In genomic region chr15:97914331-97914747, GRCm38 (mm10) we compare ENCODE assay signal across 8 mouse cellular contexts. TPM values are rescaled to one million over a fixed set of nuclear protein-coding genes. Genes with fewer than 3 reads are reported as not detected.
DNase-seq lines count a peak whose midpoint lies in the region; ATAC-seq lines count a peak whose summit lies in the region.

No protein-coding gene starts in this region.

- no peaks in the 10 kb centered on the region for H3K9me3 ChIP-seq in hindbrain, embryonic 12.5 days (replicated peaks)
- H3K9me3 ChIP-seq in hindbrain, embryonic 13.5 days = no peaks in the 10 kb centered on the region
- H3K9me3 ChIP-seq in heart, embryonic 16.5 days (replicated peaks; ENCODE audit: control insufficient read depth, low read length) = no peaks in the 10 kb centered on the region

- H3K4me2 ChIP-seq in hindbrain, embryonic 12.5 days (replicated peaks) = peak overlapping the region; percentile 29
- H3K4me2 ChIP-seq in hindbrain, embryonic 13.5 days = no peak overlapping the region
- H3K4me2 ChIP-seq in heart, embryonic 16.5 days (ENCODE audit: low read depth, low read length) = peak overlapping the region; percentile 57

- H3K4me3 ChIP-seq in hindbrain, embryonic 12.5 days = no peak overlapping the region
- no peak overlapping the region for H3K4me3 ChIP-seq in hindbrain, embryonic 13.5 days
- H3K4me3 ChIP-seq in heart, embryonic 16.5 days (ENCODE audit: low read length) = peak overlapping the region; percentile 20

- no peak overlapping the region for H3K9ac ChIP-seq in hindbrain, embryonic 12.5 days
- no peak overlapping the region for H3K9ac ChIP-seq in hindbrain, embryonic 13.5 days
- peak overlapping the region; percentile 15; the same call in 1 of the 2 replicates for H3K9ac ChIP-seq in heart, embryonic 16.5 days (ENCODE audit: low read length)

- WGBS in hindbrain, embryonic 12.5 days = 11% methylated on average over 9 of the region's 9 CpGs
- 10% methylated on average over 9 of the region's 9 CpGs for WGBS in hindbrain, embryonic 13.5 days
- WGBS in heart, embryonic 16.5 days = 2% methylated on average over 9 of the region's 9 CpGs

- H3K4me1 ChIP-seq in hindbrain, embryonic 12.5 days = peaks cover 12% of the 10 kb centered on the region
- peaks cover 5% of the 10 kb centered on the region for H3K4me1 ChIP-seq in hindbrain, embryonic 13.5 days (replicated peaks)
- peaks cover 17% of the 10 kb centered on the region for H3K4me1 ChIP-seq in heart, embryonic 16.5 days (ENCODE audit: control insufficient read depth, insufficient read depth, low read length)

- H3K27ac ChIP-seq in hindbrain, embryonic 12.5 days = no peak overlapping the region
- H3K27ac ChIP-seq in hindbrain, embryonic 13.5 days = no peak overlapping the region
- peak overlapping the region; percentile 43; the same call in 1 of the 2 replicates for H3K27ac ChIP-seq in heart, embryonic 16.5 days (ENCODE audit: low read length)

- intact Hi-C loops in left cerebral cortex, postnatal 14 days (cut with DNase I) = no loop called here

- ATAC-seq in hindbrain, embryonic 12.5 days (ENCODE audit: low FRiP score) = peak; percentile 61
- no peak for ATAC-seq in hindbrain, embryonic 13.5 days (ENCODE audit: low FRiP score)
- ATAC-seq in heart, embryonic 16.5 days (replicated peaks; ENCODE audit: extremely low read depth, insufficient read depth, low FRiP score) = peak; percentile 92

- peak; percentile 53 for DNase-seq in embryo, embryonic 9.5 days (ENCODE audit: extremely low spot score)
- peak; percentile 21 for DNase-seq in lung, postnatal 25 days (ENCODE audit: low spot score)
- DNase-seq in T-cell, adult 2 months (ENCODE audit: low spot score) = no peak
- DNase-seq in right cerebral cortex, postnatal 10 days (ENCODE audit: low spot score in 2 of 2) = no peak
- DNase-seq in left cerebral cortex, postnatal 14 days (ENCODE audit: low spot score in 2 of 2) = no peak

- H3K36me3 ChIP-seq in hindbrain, embryonic 12.5 days = no peaks in the 10 kb centered on the region
- H3K36me3 ChIP-seq in hindbrain, embryonic 13.5 days = no peaks in the 10 kb centered on the region
- H3K36me3 ChIP-seq in heart, embryonic 16.5 days (ENCODE audit: control insufficient read depth, insufficient read depth) = no peaks in the 10 kb centered on the region

- H3K27me3 ChIP-seq in hindbrain, embryonic 12.5 days = peaks cover 12% of the 10 kb centered on the region
- peaks cover 20% of the 10 kb centered on the region for H3K27me3 ChIP-seq in hindbrain, embryonic 13.5 days
- H3K27me3 ChIP-seq in heart, embryonic 16.5 days (ENCODE audit: control insufficient read depth, insufficient read depth, low read length) = peaks cover 10% of the 10 kb centered on the region

RNA-seq across cellular contexts. Expression of gene Vdr, which starts 3.9 kb away (rescaled TPM):
- polyA plus RNA-seq in hindbrain, embryonic 12.5 days (2016; fragmentation: Nextera tagmentation; extraction: Ambion mirVana) = 0.43 and 0.70 TPM in 2 replicates
- polyA plus RNA-seq in hindbrain, embryonic 13.5 days (2015; fragmentation: Nextera tagmentation; extraction: Ambion mirVana) = 0.04 and 0.06 TPM in 2 replicates
- 1.1 and 1.5 TPM in 2 replicates for polyA plus RNA-seq in heart, embryonic 16.5 days (2015; fragmentation: Nextera tagmentation; extraction: Ambion mirVana)
- under 1 TPM; 0.13 TPM for total RNA-seq in left cerebral cortex, postnatal 14 days (2021)

RNA-seq across cellular contexts. Expression of gene Tmem106c, which starts 49.7 kb away (rescaled TPM):
- polyA plus RNA-seq in hindbrain, embryonic 12.5 days (2016; fragmentation: Nextera tagmentation; extraction: Ambion mirVana) = 44.0 and 49.5 TPM in 2 replicates
- 53.6 and 58.3 TPM in 2 replicates for polyA plus RNA-seq in hindbrain, embryonic 13.5 days (2015; fragmentation: Nextera tagmentation; extraction: Ambion mirVana)
- polyA plus RNA-seq in heart, embryonic 16.5 days (2015; fragmentation: Nextera tagmentation; extraction: Ambion mirVana) = 37.7 and 38.0 TPM in 2 replicates
- 10 to 100 TPM; 14.9 to 16.3 TPM for total RNA-seq in left cerebral cortex, postnatal 14 days (2021)

Comparison
In these comparisons a context has a peak if more than half of its experiments do, and no peak if none do; other contexts are left out.
1. DNase-seq: peak in embryo, embryonic 9.5 days (single experiment) and lung, postnatal 25 days (single experiment); none in T-cell, adult 2 months (single experiment), right cerebral cortex, postnatal 10 days (0 of 2) and left cerebral cortex, postnatal 14 days (0 of 2).